Mouse (Mus musculus) embryonic facial prominence, embryonic 14.5 days (tissue): ENCODE measurements at regions not wholly inside any gene's neighbourhood (a gene's known extent, or its start where the extent isn't known, plus 50 kb on each side); places are given as distances from the start of the nearest gene placed in this dataset.
A peak's percentile ranks its signal among the peaks of the same experiment; 100 is the strongest.

Experiments used
- ATAC-seq: fragments of 200-750 bp; cut with Nextera tagmentation; 2 replicates; pipeline ENCODE4 v1.8.0; 2017; ENCODE audit warnings: low read depth, moderate number of reproducible peaks, moderate TSS enrichment
- DNase-seq: peaks from one replicate; pipeline ENCODE4 v3.0.0-alpha.2; 2015; ENCODE audit warnings: low spot score
- H3K27ac ChIP-seq: fragments of 300-500 bp; sonication (generic); replicated peaks from 2 replicates; pipeline ENCODE4 v1.5.1; 2014; ENCODE audit warnings: low read depth, mild to moderate bottlenecking, low read length, moderate library complexity
- H3K27me3 ChIP-seq: fragments of 300-500 bp; sonication (generic); replicated peaks from 2 replicates; pipeline ENCODE4 v1.6.1; 2014; ENCODE audit warnings: low read length; ENCODE audit not compliant: control insufficient read depth, insufficient read depth
- H3K36me3 ChIP-seq: fragments of 300-500 bp; sonication (generic); 2 replicates; pipeline ENCODE4 v1.6.1; 2014; ENCODE audit warnings: low read length, mixed read lengths; ENCODE audit not compliant: control insufficient read depth, insufficient read depth
- H3K4me1 ChIP-seq: fragments of 300-500 bp; sonication (generic); 2 replicates; pipeline ENCODE4 v1.6.1; 2014; ENCODE audit warnings: antibody characterized with exemption, low read length; ENCODE audit not compliant: control insufficient read depth, insufficient read depth
- H3K4me2 ChIP-seq: fragments of 300-500 bp; sonication (generic); 2 replicates; pipeline ENCODE4 v1.6.1; 2014; ENCODE audit warnings: low read depth, mild to moderate bottlenecking, low read length, moderate library complexity, mixed read lengths
- H3K4me3 ChIP-seq: fragments of 300-500 bp; sonication (generic); 2 replicates; pipeline ENCODE4 v1.5.1; 2014; ENCODE audit warnings: low read depth, mild to moderate bottlenecking, low read length
- H3K9ac ChIP-seq: fragments of 300-500 bp; sonication (generic); 2 replicates; pipeline ENCODE4 v1.6.1; 2014; ENCODE audit warnings: low read depth, mild to moderate bottlenecking, low read length, moderate library complexity, mixed read lengths
- H3K9me3 ChIP-seq: fragments of 300-500 bp; sonication (generic); 2 replicates; pipeline ENCODE4 v1.6.1; 2016; ENCODE audit warnings: low read length; ENCODE audit not compliant: control insufficient read depth
- WGBS: fragments of 180-500 bp; shearing (Covaris S2); extraction: QIAGEN DNeasy Blood & Tissue Kit; methylation state at CpG from one replicate; pipeline ENCODE4 v1.1.7; 2014; 5-methylcytosine and 5-hydroxymethylcytosine counted together

GRCm38 (mm10) chr11:63533555-63534200, 388.4 kb downstream of the Hs3st3b1 start:
- Histone ChIP-seq H3K36me3 (no peaks in the 10 kb centered on the region), H3K27me3 (no peaks in the 10 kb centered on the region), H3K9ac (no peak overlapping the region), H3K4me3 (no peak overlapping the region), H3K9me3 (no peaks in the 10 kb centered on the region), H3K4me2 (no peak overlapping the region), H3K27ac (no peak overlapping the region), H3K4me1 (no peaks in the 10 kb centered on the region)
- DNase-seq = no peak
- ATAC-seq = peak; percentile 70; the same call in 1 of the 2 replicates
- WGBS = 55% methylated on average over 4 of the region's 4 CpGs

GRCm38 (mm10) chr11:63537693-63538092, 384.4 kb downstream of the Hs3st3b1 start:
- DNase-seq = no peak
- H3K4me3 ChIP-seq = no peak overlapping the region
- no peaks in the 10 kb centered on the region for H3K27me3 ChIP-seq
- H3K9ac ChIP-seq = no peak overlapping the region
- no peak overlapping the region for H3K27ac ChIP-seq
- H3K4me1 ChIP-seq = no peaks in the 10 kb centered on the region
- no peaks in the 10 kb centered on the region for H3K9me3 ChIP-seq
- WGBS = 71% methylated on average over 3 of the region's 3 CpGs
- H3K4me2 ChIP-seq = no peak overlapping the region
- no peaks in the 10 kb centered on the region for H3K36me3 ChIP-seq
- no peak for ATAC-seq

DNA sequence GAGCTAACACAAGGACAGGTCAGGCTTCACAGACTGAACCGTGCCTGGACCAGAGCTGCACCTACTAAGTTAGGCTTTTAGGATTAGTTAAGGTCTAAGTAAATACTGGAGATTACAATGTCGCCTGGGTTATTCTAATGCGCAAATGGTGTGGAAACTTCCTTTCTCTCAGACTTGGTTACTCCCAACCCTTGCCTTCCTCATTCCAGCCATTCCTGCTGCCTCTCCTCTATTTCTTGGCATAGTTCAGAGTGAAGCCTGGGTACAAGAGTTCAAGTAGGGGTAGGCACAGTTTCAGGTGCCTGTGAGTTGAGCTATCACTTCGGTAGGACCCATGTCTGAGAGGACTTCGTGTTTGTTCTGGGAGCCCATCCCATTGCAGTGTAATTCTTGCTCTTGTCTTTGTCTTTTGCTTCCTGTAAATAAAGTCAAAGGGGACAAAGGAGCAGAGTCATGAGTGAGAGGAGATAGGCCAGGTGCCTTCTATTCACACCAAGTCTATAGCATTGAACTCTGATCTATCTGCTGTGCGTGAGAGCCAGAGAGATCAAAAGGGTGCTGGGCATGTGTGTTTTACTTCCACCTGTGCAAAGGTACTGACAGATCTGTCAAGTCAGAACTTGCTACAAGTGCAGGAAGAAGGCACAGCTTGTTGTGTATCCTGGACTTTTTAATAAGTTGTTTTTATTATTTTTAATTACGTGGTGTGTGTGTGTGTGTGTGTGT, 378.0 kb downstream of the Hs3st3b1 start:
- ATAC-seq = peak; percentile 39; the same call in 1 of the 2 replicates
- H3K4me1 ChIP-seq = peaks cover 16% of the 10 kb centered on the region
- no peaks in the 10 kb centered on the region for H3K36me3 ChIP-seq
- no peak overlapping the region for H3K9ac ChIP-seq
- DNase-seq = no peak
- no peaks in the 10 kb centered on the region for H3K27me3 ChIP-seq
- H3K4me3 ChIP-seq = no peak overlapping the region
- 70% methylated on average over 7 of the region's 7 CpGs for WGBS
- no peak overlapping the region for H3K4me2 ChIP-seq
- H3K27ac ChIP-seq = no peak overlapping the region
- no peaks in the 10 kb centered on the region for H3K9me3 ChIP-seq

DNA sequence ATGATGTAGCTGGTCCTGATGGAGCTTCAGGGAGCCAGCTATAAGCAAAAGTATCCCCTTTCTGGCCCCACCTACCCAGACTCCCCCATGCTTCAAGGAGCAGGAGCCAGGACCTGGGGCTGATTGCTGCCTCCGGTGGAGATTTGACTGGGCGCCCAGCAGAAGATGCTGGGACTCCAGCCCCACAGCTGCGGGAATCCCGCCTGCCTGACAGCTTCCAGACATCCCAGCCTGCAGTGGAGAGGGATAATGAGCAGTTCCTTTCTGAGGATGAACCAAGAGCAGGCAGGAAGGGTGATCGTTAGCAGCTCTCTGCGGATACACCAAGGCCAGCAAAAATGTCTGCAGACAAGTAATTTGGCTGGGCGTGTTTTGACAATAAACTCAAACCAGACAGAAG, 376.6 kb downstream of the Hs3st3b1 start:
- Histone ChIP-seq H3K4me1 (peaks cover 16% of the 10 kb centered on the region), H3K27ac (peak overlapping the region; percentile 63), H3K4me2 (peak overlapping the region; percentile 16; the same call in 1 of the 2 replicates), H3K9me3 (no peaks in the 10 kb centered on the region), H3K36me3 (no peaks in the 10 kb centered on the region), H3K27me3 (no peaks in the 10 kb centered on the region), H3K9ac (no peak overlapping the region), H3K4me3 (no peak overlapping the region)
- 7% methylated on average over 7 of the region's 7 CpGs for WGBS
- peak; percentile 92 for DNase-seq
- ATAC-seq = peak; percentile 81

DNA sequence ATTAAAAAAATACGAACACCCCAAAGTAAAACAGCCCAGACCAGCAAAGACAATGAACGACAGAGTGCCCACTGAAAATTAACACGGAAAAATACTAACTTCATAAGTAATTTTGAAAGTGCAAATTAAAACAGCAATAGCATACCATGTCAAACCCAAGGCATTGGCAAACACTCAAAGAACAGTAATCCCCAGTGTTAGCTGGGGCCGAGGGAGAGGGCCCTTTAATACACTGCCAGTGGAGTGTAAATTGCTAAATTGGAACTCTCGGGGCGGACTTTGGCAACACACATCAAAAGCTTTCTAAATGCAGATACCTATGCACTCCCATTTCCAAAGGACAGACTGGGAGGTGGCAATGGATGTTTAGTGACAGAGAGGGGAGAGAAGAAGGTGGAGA, 361.6 kb downstream of the Hs3st3b1 start:
- Histone ChIP-seq H3K4me3 (no peak overlapping the region), H3K36me3 (no peaks in the 10 kb centered on the region), H3K27ac (no peak overlapping the region), H3K9me3 (no peaks in the 10 kb centered on the region), H3K4me2 (no peak overlapping the region), H3K27me3 (no peaks in the 10 kb centered on the region), H3K9ac (no peak overlapping the region), H3K4me1 (0 out of 2 replicates have a peak, but pooled peaks cover 3% of the 10 kb centered on the region)
- 70% methylated on average over 6 of the region's 6 CpGs for WGBS
- DNase-seq = no peak
- no peak for ATAC-seq

GRCm38 (mm10) chr11:63562696-63563095, 359.4 kb downstream of the Hs3st3b1 start:
- H3K27ac ChIP-seq = no peak overlapping the region
- no peaks in the 10 kb centered on the region for H3K4me1 ChIP-seq
- no peak overlapping the region for H3K4me2 ChIP-seq
- no peak overlapping the region for H3K9ac ChIP-seq
- 41% methylated on average over 2 of the region's 2 CpGs for WGBS
- H3K4me3 ChIP-seq = no peak overlapping the region
- no peaks in the 10 kb centered on the region for H3K9me3 ChIP-seq
- DNase-seq = no peak
- no peak for ATAC-seq
- no peaks in the 10 kb centered on the region for H3K36me3 ChIP-seq
- H3K27me3 ChIP-seq = no peaks in the 10 kb centered on the region

GRCm38 (mm10) chr11:63565471-63566232, 356.4 kb downstream of the Hs3st3b1 start:
- no peaks in the 10 kb centered on the region for H3K9me3 ChIP-seq
- no peaks in the 10 kb centered on the region for H3K4me1 ChIP-seq
- H3K4me3 ChIP-seq = no peak overlapping the region
- H3K27ac ChIP-seq = no peak overlapping the region
- DNase-seq (no peak), ATAC-seq (no peak)
- H3K27me3 ChIP-seq = no peaks in the 10 kb centered on the region
- H3K36me3 ChIP-seq = no peaks in the 10 kb centered on the region
- H3K9ac ChIP-seq = no peak overlapping the region
- H3K4me2 ChIP-seq = no peak overlapping the region
- 62% methylated on average over 8 of the region's 8 CpGs for WGBS

DNA sequence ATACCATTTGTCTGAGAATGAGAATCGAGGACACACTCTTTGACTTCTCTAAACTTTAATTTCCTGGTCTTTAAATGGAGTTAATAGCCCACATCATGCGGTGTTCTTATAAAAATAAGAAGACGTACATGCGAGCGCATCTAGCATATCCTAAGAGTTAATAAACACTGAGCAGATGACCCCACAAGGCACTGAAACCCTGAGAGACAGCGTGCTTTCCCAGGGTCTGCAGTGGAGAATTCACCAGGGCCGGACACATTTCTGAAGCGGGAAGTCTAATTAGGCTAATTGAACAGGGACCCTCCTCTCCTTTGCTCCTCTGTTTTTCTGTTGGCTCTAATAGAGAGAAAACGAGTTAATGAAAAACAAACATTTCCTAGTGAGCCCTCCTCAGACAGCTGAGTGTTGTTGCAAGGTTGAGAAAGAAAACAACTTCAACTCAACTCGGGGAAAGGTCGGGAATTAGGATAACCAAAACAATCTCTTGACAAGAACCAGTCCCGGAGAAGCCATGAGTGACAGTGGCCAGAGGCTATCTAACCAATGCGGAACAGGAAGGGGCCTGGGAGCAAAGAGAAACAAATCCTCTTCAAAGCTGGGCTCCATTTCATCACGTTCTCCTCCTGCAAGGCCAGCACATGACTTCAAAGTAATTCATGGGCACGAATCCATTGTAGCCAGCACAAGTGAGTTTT, 352.2 kb downstream of the Hs3st3b1 start:
- H3K9ac ChIP-seq = no peak overlapping the region
- no peaks in the 10 kb centered on the region for H3K9me3 ChIP-seq
- no peaks in the 10 kb centered on the region for H3K27me3 ChIP-seq
- no peak; the same call in 1 of the 2 replicates for ATAC-seq
- H3K27ac ChIP-seq = no peak overlapping the region
- H3K4me2 ChIP-seq = no peak overlapping the region
- H3K4me1 ChIP-seq = no peaks in the 10 kb centered on the region
- 26% methylated on average over 15 of the region's 15 CpGs for WGBS
- peak; percentile 68 for DNase-seq
- no peaks in the 10 kb centered on the region for H3K36me3 ChIP-seq
- no peak overlapping the region for H3K4me3 ChIP-seq
